Mouse (Mus musculus) spleen, adult 2 months (tissue): ENCODE results near the gene Mgll. TPM values are rescaled to one million over a fixed set of nuclear protein-coding genes. Genes with fewer than 3 reads are reported as not detected.

Experiments used
- DNase-seq, 2 experiments: peaks; one replicate each; pipeline versions ENCODE4 v3.0.0 to v3.0.0-alpha.2; 2012 to 2021; ENCODE audit warnings: low spot score in 2 of 2, low read depth in 1 of 2
- H3K27ac ChIP-seq: fragments of 200-500 bp; 2 replicates; pipeline ENCODE4 v1.5.1; 2012; ENCODE audit warnings: low read length, inconsistent platforms; ENCODE audit not compliant: insufficient read depth
- H3K27me3 ChIP-seq: fragments of 200-500 bp; 2 replicates; pipeline ENCODE4 v1.6.1; 2012; ENCODE audit warnings: mild to moderate bottlenecking, moderate library complexity, low read length, inconsistent platforms; ENCODE audit not compliant: control insufficient read depth, insufficient read depth
- H3K36me3 ChIP-seq: fragments of 200-500 bp; 2 replicates; pipeline ENCODE4 v1.6.1; 2012; ENCODE audit warnings: mild to moderate bottlenecking, low read length, inconsistent platforms; ENCODE audit not compliant: control insufficient read depth, insufficient read depth
- H3K4me1 ChIP-seq: fragments of 200-500 bp; 2 replicates; pipeline ENCODE4 v1.6.1; 2011; ENCODE audit warnings: inconsistent platforms; ENCODE audit not compliant: control insufficient read depth, insufficient read depth, insufficient read length
- H3K4me3 ChIP-seq: fragments of 200-500 bp; 2 replicates; pipeline ENCODE4 v1.5.1; 2011; ENCODE audit warnings: mild to moderate bottlenecking, inconsistent platforms; ENCODE audit not compliant: insufficient read depth, insufficient read length; ENCODE audit errors: extremely low read depth
- CTCF ChIP-seq: fragments of 200-500 bp; IDR thresholded peaks from 2 replicates; pipeline ENCODE4 v1.5.1; 2011; ENCODE audit warnings: mild to moderate bottlenecking, inconsistent platforms; ENCODE audit not compliant: insufficient read depth, insufficient read length, insufficient replicate concordance; ENCODE audit errors: extremely low read depth
- POLR2A ChIP-seq: fragments of 200-500 bp; IDR thresholded peaks from 2 replicates; pipeline ENCODE4 v1.6.1; 2011; ENCODE audit warnings: low read depth, low read length, inconsistent platforms
- WGBS: fragments of 180-500 bp; shearing (Covaris S2); methylation state at CpG from one replicate; pipeline ENCODE4 v1.1.7; 2018; 5-methylcytosine and 5-hydroxymethylcytosine counted together
- polyA plus RNA-seq: library from polyadenylated mRNA; depleted of rRNA; stranded (reverse); fragments of >200 nt; gene quantifications from 2 replicates; pipeline ENCODE4 v1.2.3, GENCODE M21; 2012

Mgll gene
- polyA plus RNA-seq, 1 experiment = 43.1 TPM

DNA sequence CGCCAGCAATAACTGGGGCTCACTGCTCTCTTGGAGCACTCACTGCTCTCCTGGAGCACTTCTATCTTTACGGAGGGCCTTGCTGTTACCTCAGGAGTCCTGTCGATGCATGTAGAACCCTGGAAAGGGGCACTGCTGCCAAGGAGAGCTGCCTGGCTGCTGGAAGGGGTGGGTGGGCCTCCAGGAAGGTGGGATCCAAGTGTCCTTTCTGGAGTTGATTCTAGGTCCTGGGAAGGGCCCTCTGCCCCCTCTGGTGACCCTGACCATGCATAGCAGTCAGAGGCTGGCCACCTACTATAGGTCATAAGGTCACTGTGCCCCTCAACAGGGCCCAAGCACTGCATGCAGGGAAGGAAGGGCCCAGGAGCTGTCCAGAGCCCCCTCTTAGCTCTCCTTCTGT lies 102.8 kb downstream of the Mgll start:
- TF ChIP-seq POLR2A (no peak), CTCF (no peak)

DNA sequence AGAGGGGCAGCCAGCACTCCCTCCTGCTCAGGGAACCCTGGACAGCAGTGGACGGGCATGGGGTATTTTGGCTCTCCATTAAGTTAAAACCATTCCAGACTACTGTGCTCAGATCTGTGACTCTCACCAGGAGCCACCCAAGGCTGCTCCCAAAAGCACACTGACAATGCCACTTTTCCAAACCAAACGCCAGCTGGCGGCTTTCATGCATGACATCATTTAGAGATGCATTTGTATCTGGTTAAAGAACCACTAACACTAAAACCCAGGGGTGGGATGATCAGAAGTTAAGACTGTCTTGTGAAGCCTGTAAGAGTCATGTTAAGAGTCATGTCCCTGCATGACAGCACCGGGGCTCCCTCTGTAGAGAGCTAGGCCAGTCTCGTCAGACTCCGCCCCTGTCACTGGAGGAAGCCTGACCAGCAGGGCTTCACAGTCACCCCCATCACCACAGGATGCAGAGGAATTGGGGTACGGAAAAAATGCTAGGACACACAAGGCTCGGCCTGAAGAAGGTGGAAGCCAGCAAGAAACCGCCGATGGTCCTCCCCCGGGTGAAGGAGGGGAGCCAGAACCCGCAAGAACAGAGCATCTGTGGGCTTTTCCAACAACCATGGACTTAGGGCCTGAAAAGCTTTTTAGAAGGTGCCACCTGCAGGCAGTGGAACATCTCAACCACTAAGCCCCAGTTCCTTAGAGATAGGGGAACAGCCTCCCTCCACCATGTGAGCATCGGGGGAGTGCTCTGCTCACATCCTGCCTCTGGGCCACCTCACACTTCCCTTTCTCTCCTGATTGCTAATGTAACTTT lies 103.4 kb downstream of the Mgll start:
- H3K4me3 ChIP-seq = no peak overlapping the region
- no peak overlapping the region for H3K27ac ChIP-seq
- H3K36me3 ChIP-seq = no peaks in the 10 kb centered on the region
- H3K4me1 ChIP-seq = peaks cover 6% of the 10 kb centered on the region; the same call in 1 of the 2 replicates
- DNase-seq = no peak
- 30% methylated on average over 13 of the region's 13 CpGs for WGBS
- TF ChIP-seq CTCF (no peak), POLR2A (no peak)
- H3K27me3 ChIP-seq = no peaks in the 10 kb centered on the region

More for the DNA sequence above, 102.8 kb downstream of the Mgll start:
- Histone ChIP-seq H3K27me3 (no peaks in the 10 kb centered on the region), H3K4me3 (no peak overlapping the region), H3K27ac (no peak overlapping the region), H3K36me3 (no peaks in the 10 kb centered on the region), H3K4me1 (peaks cover 6% of the 10 kb centered on the region; the same call in 1 of the 2 replicates)
- WGBS = 86% methylated on average over 3 of the region's 3 CpGs
- DNase-seq = no peak

DNA sequence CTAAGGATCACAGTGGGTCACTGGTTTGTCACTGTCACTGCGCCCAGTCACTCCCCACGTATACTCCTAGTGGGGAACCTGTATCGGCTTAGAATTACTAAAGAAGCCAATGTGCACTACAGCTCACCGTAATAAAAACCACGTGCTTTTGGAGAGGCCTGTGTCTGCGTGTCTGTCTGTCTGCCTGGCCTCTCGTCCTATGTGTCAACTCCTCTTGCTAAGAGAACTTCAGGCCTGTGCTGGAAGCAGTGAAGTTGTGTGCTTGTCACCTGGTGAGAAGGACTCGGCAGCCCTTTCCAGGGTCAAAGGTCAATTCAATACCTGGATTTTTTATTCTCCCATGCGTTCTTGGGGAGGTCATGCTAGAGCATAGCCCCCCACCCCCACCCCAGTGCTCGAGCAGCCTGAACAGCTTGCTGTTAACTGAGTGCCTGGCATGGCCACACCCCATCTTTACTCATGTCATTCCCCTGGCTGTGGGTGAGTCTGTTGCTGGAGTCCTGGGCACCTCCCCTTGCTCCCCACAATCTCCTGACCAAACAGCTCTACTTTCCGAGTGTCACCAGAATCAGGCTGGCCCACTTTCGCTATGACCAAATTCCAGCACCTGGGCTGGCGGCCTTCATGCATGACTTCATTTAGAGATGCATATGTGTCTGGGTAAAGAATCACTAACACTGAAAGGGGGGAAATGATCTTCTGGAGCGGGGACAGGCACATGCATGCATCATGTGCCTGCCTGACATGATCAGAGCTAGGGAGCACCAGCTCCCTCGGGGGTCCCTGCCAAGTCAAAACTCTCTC lies 104.2 kb downstream of the Mgll start:
- Histone ChIP-seq H3K36me3 (no peaks in the 10 kb centered on the region), H3K27me3 (no peaks in the 10 kb centered on the region), H3K4me1 (peaks cover 6% of the 10 kb centered on the region; the same call in 1 of the 2 replicates), H3K27ac (no peak overlapping the region), H3K4me3 (no peak overlapping the region)
- TF ChIP-seq POLR2A (no peak), CTCF (no peak)
- DNase-seq = no peak
- 62% methylated on average over 15 of the region's 15 CpGs for WGBS

DNA sequence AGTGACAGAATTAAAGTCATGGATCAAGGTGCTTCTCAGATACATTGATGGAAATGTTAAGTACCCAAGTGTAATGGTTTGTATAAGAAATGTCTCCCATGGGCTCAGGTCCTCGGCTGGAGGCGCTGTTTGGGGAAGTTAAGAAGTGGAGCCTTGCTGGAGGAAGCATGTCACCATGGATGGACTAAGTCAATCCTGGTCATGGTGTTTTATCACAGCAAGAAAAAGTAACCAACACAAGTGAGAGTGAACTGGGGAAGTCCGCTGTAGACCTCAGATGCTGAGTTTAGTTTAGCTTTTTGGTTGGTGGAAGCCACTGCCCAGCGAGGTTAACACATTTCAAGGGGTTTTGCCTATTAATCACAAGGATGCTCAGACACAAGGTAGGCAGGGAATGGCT lies 105.4 kb downstream of the Mgll start:
- Histone ChIP-seq H3K27ac (no peak overlapping the region), H3K27me3 (no peaks in the 10 kb centered on the region), H3K4me3 (no peak overlapping the region), H3K4me1 (peaks cover 6% of the 10 kb centered on the region; the same call in 1 of the 2 replicates), H3K36me3 (no peaks in the 10 kb centered on the region)
- 74% methylated on average over 4 of the region's 4 CpGs for WGBS
- TF ChIP-seq CTCF (no peak), POLR2A (no peak)
- DNase-seq = no peak

DNA sequence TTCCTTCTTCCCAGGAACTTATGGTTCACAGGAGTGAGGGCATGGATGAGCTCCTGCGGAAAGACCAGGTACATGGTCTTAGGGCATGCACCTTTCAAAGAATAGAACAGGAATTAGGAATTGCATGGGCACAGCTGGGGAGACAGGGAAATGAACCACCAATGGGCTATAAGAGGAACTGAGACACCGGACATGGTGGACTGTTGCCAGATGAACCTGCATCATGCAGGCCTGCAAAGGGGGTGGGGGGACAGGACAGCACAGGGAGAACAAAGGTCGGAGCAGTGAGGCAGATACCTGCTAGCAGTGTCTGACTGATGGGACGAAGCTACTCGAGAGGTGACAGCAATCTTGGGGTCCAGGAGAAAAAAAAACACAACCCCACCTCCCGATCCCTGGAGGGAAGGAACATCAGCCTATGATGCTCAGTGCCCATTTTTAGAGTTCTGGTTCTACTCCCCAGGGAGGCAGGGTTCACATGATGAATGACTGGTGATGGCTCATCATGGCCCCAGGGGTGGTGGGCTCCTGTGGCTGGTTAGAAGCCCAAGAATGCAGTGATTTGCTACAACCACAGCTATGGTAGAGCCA lies 106.0 kb downstream of the Mgll start:
- no peak overlapping the region for H3K4me3 ChIP-seq
- H3K36me3 ChIP-seq = no peaks in the 10 kb centered on the region
- DNase-seq = no peak
- no peak for TF ChIP-seq POLR2A
- no peak for TF ChIP-seq CTCF
- H3K27ac ChIP-seq = no peak overlapping the region
- no peaks in the 10 kb centered on the region for H3K27me3 ChIP-seq
- H3K4me1 ChIP-seq = peaks cover 9% of the 10 kb centered on the region; the same call in 1 of the 2 replicates
- WGBS = 81% methylated on average over 6 of the region's 6 CpGs

DNA sequence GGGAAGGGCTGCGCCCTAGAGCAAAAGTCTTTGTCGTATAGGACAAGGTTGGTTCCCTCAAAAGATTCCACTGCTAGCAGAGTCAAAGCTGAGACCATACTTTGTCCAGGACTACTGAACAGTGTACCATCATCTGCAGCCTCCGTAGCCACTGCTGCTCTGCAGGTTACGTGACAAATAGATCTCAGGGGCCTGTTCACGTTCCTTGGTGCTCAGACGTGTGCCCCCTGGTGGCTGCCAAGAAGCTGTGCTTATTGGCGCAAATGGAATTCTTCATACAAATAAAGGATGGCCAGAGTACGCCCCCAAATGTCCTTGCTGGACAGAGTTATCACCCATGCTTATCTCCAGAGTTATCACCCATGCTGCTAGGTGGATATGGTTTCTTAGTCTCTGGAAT lies 107.2 kb downstream of the Mgll start:
- 34% methylated on average over 8 of the region's 8 CpGs for WGBS
- DNase-seq = peak; percentile 47 to 57
- no peak for TF ChIP-seq POLR2A
- TF ChIP-seq CTCF = peak; percentile 82; the same call in 1 of the 2 replicates
- Histone ChIP-seq H3K27me3 (no peaks in the 10 kb centered on the region), H3K4me1 (peaks cover 9% of the 10 kb centered on the region; the same call in 1 of the 2 replicates), H3K4me3 (no peak overlapping the region), H3K36me3 (peaks cover 7% of the 10 kb centered on the region), H3K27ac (no peak overlapping the region)
